Mouse (Mus musculus): ENCODE data around the gene Col4a3bp. TPM values are rescaled to one million over a fixed set of nuclear protein-coding genes. Genes with fewer than 3 reads are reported as not detected.

Gene Col4a3bp
- 5.8 and 6.4 TPM in 2 replicates for polyA plus RNA-seq (2016; fragmentation: Nextera tagmentation; extraction: Ambion mirVana)

GRCm38 (mm10) chr13:96542081-96542889, at the start of gene Col4a3bp, which contains the start of gene Polk:
Gene Col4a3bp, plus strand, starts transcription at chr13:96542618.
Gene Polk, minus strand, starts transcription at chr13:96542579.
- Histone ChIP-seq H3K27me3 (ENCODE audit: poor library complexity, severe bottlenecking) (no peaks in the 10 kb centered on the region), H3K4me1 (peaks cover 19% of the 10 kb centered on the region), H3K9me3 (no peaks in the 10 kb centered on the region), H3K27ac (peak within 1 kb of the TSS; percentile 96), H3K36me3 (replicated peaks) (no peaks in the 10 kb centered on the region), H3K4me3 (peak within 1 kb of the TSS; percentile 99)
- DNase-seq (ENCODE audit: extremely low spot score, low spot score): peak; percentile 94
- WGBS: under 1% methylated on average over 46 of the region's 50 CpGs

- no peaks in the 10 kb centered on the region for H3K27me3 ChIP-seq (ENCODE audit: poor library complexity, severe bottlenecking)
- peaks cover 20% of the 10 kb centered on the region; the same call in 1 of the 2 replicates for H3K36me3 ChIP-seq (replicated peaks)
- H3K9me3 ChIP-seq: no peaks in the 10 kb centered on the region
- no peak overlapping the region for H3K4me3 ChIP-seq
- H3K4me1 ChIP-seq: 0 out of 2 replicates have a peak, but pooled peaks cover 5% of the 10 kb centered on the region
- DNase-seq (ENCODE audit: extremely low spot score, low spot score): no peak
- H3K27ac ChIP-seq: no peak overlapping the region
- 91% methylated on average over 8 of the region's 8 CpGs for WGBS
These were observed 45.8 kb upstream of the Col4a3bp start for GRCm38 (mm10) chr13:96496630-96497029.

GRCm38 (mm10) chr13:96499891-96500290, 42.5 kb upstream of the Col4a3bp start:
- no peak overlapping the region for H3K27ac ChIP-seq
- H3K36me3 ChIP-seq (replicated peaks): peaks cover 19% of the 10 kb centered on the region
- 0 out of 2 replicates have a peak, but pooled peaks cover 5% of the 10 kb centered on the region for H3K4me1 ChIP-seq
- DNase-seq (ENCODE audit: extremely low spot score, low spot score): no peak
- no peak overlapping the region for H3K4me3 ChIP-seq
- H3K9me3 ChIP-seq: no peaks in the 10 kb centered on the region
- H3K27me3 ChIP-seq (ENCODE audit: poor library complexity, severe bottlenecking): no peaks in the 10 kb centered on the region
- 83% methylated on average over 2 of the region's 2 CpGs for WGBS

GRCm38 (mm10) chr13:96505661-96506060, 36.8 kb upstream of the Col4a3bp start:
- DNase-seq (ENCODE audit: extremely low spot score, low spot score): no peak
- H3K9me3 ChIP-seq: no peaks in the 10 kb centered on the region
- 88% methylated on average over 4 of the region's 4 CpGs for WGBS
- peaks cover 6% of the 10 kb centered on the region for H3K36me3 ChIP-seq (replicated peaks)
- H3K27me3 ChIP-seq (ENCODE audit: poor library complexity, severe bottlenecking): no peaks in the 10 kb centered on the region
- H3K27ac ChIP-seq: no peak overlapping the region
- H3K4me3 ChIP-seq: no peak overlapping the region
- no peaks in the 10 kb centered on the region for H3K4me1 ChIP-seq

GRCm38 (mm10) chr13:96506313-96506712, 36.1 kb upstream of the Col4a3bp start:
- no peaks in the 10 kb centered on the region for H3K4me1 ChIP-seq
- H3K27me3 ChIP-seq (ENCODE audit: poor library complexity, severe bottlenecking): no peaks in the 10 kb centered on the region
- no peak overlapping the region for H3K27ac ChIP-seq
- no peak overlapping the region for H3K4me3 ChIP-seq
- H3K9me3 ChIP-seq: no peaks in the 10 kb centered on the region
- H3K36me3 ChIP-seq (replicated peaks): peaks cover 3% of the 10 kb centered on the region; the same call in 1 of the 2 replicates
- 84% methylated on average over 6 of the region's 6 CpGs for WGBS
- no peak for DNase-seq (ENCODE audit: extremely low spot score, low spot score)

GRCm38 (mm10) chr13:96507541-96507940, 34.9 kb upstream of the Col4a3bp start:
- 94% methylated on average over 4 of the region's 4 CpGs for WGBS
- Histone ChIP-seq H3K4me3 (no peak overlapping the region), H3K4me1 (no peaks in the 10 kb centered on the region), H3K36me3 (replicated peaks) (peaks cover 3% of the 10 kb centered on the region; the same call in 1 of the 2 replicates), H3K9me3 (no peaks in the 10 kb centered on the region), H3K27me3 (ENCODE audit: poor library complexity, severe bottlenecking) (no peaks in the 10 kb centered on the region), H3K27ac (no peak overlapping the region)
- no peak for DNase-seq (ENCODE audit: extremely low spot score, low spot score)

- Histone ChIP-seq H3K27me3 (ENCODE audit: poor library complexity, severe bottlenecking) (no peaks in the 10 kb centered on the region), H3K27ac (no peak overlapping the region), H3K36me3 (replicated peaks) (no peaks in the 10 kb centered on the region; the same call in 1 of the 2 replicates), H3K9me3 (no peaks in the 10 kb centered on the region), H3K4me3 (no peak overlapping the region), H3K4me1 (no peaks in the 10 kb centered on the region)
- DNase-seq (ENCODE audit: extremely low spot score, low spot score): no peak
- 88% methylated on average over 13 of the region's 13 CpGs for WGBS
These were observed 31.8 kb upstream of the Col4a3bp start for GRCm38 (mm10) chr13:96510635-96511034.

GRCm38 (mm10) chr13:96511262-96511661, 31.2 kb upstream of the Col4a3bp start:
- no peak overlapping the region for H3K27ac ChIP-seq
- WGBS: 80% methylated on average over 1 of the region's 1 CpGs
- DNase-seq (ENCODE audit: extremely low spot score, low spot score): no peak
- H3K9me3 ChIP-seq: no peaks in the 10 kb centered on the region
- no peaks in the 10 kb centered on the region for H3K27me3 ChIP-seq (ENCODE audit: poor library complexity, severe bottlenecking)
- no peaks in the 10 kb centered on the region for H3K4me1 ChIP-seq
- peaks cover 2% of the 10 kb centered on the region for H3K36me3 ChIP-seq (replicated peaks)
- H3K4me3 ChIP-seq: no peak overlapping the region

GRCm38 (mm10) chr13:96511893-96512292, 30.5 kb upstream of the Col4a3bp start:
- no peaks in the 10 kb centered on the region for H3K27me3 ChIP-seq (ENCODE audit: poor library complexity, severe bottlenecking)
- no peak overlapping the region for H3K4me3 ChIP-seq
- peaks cover 3% of the 10 kb centered on the region for H3K36me3 ChIP-seq (replicated peaks)
- no peaks in the 10 kb centered on the region for H3K9me3 ChIP-seq
- H3K27ac ChIP-seq: no peak overlapping the region
- no peak for DNase-seq (ENCODE audit: extremely low spot score, low spot score)
- H3K4me1 ChIP-seq: no peaks in the 10 kb centered on the region
- WGBS: 80% methylated on average over 5 of the region's 5 CpGs

- DNase-seq (ENCODE audit: extremely low spot score, low spot score): no peak
- Histone ChIP-seq H3K36me3 (replicated peaks) (peaks cover 3% of the 10 kb centered on the region), H3K9me3 (no peaks in the 10 kb centered on the region), H3K27me3 (ENCODE audit: poor library complexity, severe bottlenecking) (no peaks in the 10 kb centered on the region), H3K27ac (no peak overlapping the region), H3K4me3 (no peak overlapping the region), H3K4me1 (no peaks in the 10 kb centered on the region)
- WGBS: 87% methylated on average over 5 of the region's 5 CpGs
These were observed 28.1 kb upstream of the Col4a3bp start for GRCm38 (mm10) chr13:96514154-96514942.

GRCm38 (mm10) chr13:96516249-96516648, 26.2 kb upstream of the Col4a3bp start:
- Histone ChIP-seq H3K36me3 (replicated peaks) (peaks cover 3% of the 10 kb centered on the region), H3K9me3 (no peaks in the 10 kb centered on the region), H3K4me3 (no peak overlapping the region), H3K4me1 (no peaks in the 10 kb centered on the region), H3K27me3 (ENCODE audit: poor library complexity, severe bottlenecking) (no peaks in the 10 kb centered on the region), H3K27ac (no peak overlapping the region)
- WGBS: 97% methylated on average over 9 of the region's 9 CpGs
- no peak for DNase-seq (ENCODE audit: extremely low spot score, low spot score)

- WGBS: 95% methylated on average over 2 of the region's 2 CpGs
- no peak for DNase-seq (ENCODE audit: extremely low spot score, low spot score)
- Histone ChIP-seq H3K36me3 (replicated peaks) (peaks cover 3% of the 10 kb centered on the region), H3K4me1 (no peaks in the 10 kb centered on the region), H3K9me3 (no peaks in the 10 kb centered on the region), H3K27me3 (ENCODE audit: poor library complexity, severe bottlenecking) (no peaks in the 10 kb centered on the region), H3K27ac (no peak overlapping the region), H3K4me3 (no peak overlapping the region)
These were observed 25.1 kb upstream of the Col4a3bp start for GRCm38 (mm10) chr13:96517335-96517734.

GRCm38 (mm10) chr13:96521294-96521693, 21.1 kb upstream of the Col4a3bp start:
- Histone ChIP-seq H3K9me3 (no peaks in the 10 kb centered on the region), H3K27me3 (ENCODE audit: poor library complexity, severe bottlenecking) (no peaks in the 10 kb centered on the region), H3K4me3 (no peak overlapping the region), H3K36me3 (replicated peaks) (peaks cover under 1% of the 10 kb centered on the region; the same call in 1 of the 2 replicates), H3K27ac (no peak overlapping the region), H3K4me1 (no peaks in the 10 kb centered on the region)
- 93% methylated on average over 3 of the region's 3 CpGs for WGBS
- DNase-seq (ENCODE audit: extremely low spot score, low spot score): no peak

All from forebrain, embryonic 10.5 days (tissue).